Mouse (Mus musculus) olfactory bulb, adult 2 months (tissue): Measurements from ENCODE around the gene Gm2310. TPM values are rescaled to one million over a fixed set of nuclear protein-coding genes. Genes with fewer than 3 reads are reported as not detected.

Source experiments
- H3K27ac ChIP-seq: fragments of 200-500 bp; 2 replicates; pipeline ENCODE4 v1.5.1; 2012; ENCODE audit warnings: low read depth, low read length; ENCODE audit not compliant: insufficient read depth
- H3K4me1 ChIP-seq: fragments of 200-500 bp; 2 replicates; pipeline ENCODE4 v1.6.1; 2012; ENCODE audit warnings: low read length; ENCODE audit not compliant: control insufficient read depth, insufficient read depth
- H3K4me3 ChIP-seq: fragments of 200-500 bp; 2 replicates; pipeline ENCODE4 v1.5.1; 2012; ENCODE audit warnings: mild to moderate bottlenecking, low read depth, low read length, moderate library complexity; ENCODE audit not compliant: insufficient read depth
- CTCF ChIP-seq: fragments of 200-500 bp; IDR thresholded peaks from 2 replicates; pipeline ENCODE4 v1.5.1; 2012; ENCODE audit warnings: low read depth, mild to moderate bottlenecking, low read length, moderate library complexity; ENCODE audit not compliant: insufficient read depth
- POLR2A ChIP-seq: fragments of 200-500 bp; IDR thresholded peaks from 2 replicates; pipeline ENCODE4 v1.6.1; 2012; ENCODE audit warnings: mild to moderate bottlenecking, low read depth, low read length, moderate library complexity; ENCODE audit not compliant: insufficient read depth
- WGBS: fragments of 180-500 bp; shearing (Covaris S2); methylation state at CpG from one replicate; pipeline ENCODE4 v1.1.7; 2018; 5-methylcytosine and 5-hydroxymethylcytosine counted together
- polyA plus RNA-seq: library from polyadenylated mRNA; stranded (reverse); fragments of >200 nt; gene quantifications from 2 replicates; pipeline ENCODE4 v1.2.4, GENCODE M21; 2012; ENCODE audit warnings: low replicate concordance; ENCODE audit not compliant: missing spikeins, insufficient read depth, insufficient read length

Gene Gm2310
- polyA plus RNA-seq, 1 experiment = not detected

DNA sequence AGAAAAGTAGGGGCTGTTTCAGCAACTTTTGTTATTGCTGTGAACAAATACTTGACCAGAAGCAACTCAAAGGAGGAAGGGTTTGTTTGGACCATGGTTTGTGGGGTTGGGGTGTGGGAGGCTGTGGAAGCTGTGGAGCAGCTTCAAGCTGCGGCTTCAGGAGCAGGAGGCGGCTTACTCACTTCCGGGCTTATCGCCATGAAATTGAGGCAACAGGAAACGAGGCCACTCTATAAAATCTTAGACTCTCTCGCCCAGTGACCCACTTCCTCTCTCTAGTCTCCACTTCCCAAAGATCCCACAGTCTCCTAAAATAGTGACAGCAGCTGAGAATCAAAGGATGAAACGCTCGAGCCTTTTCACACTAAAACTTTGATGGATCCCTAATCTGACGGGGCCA is 7.9 kb downstream of the Gm2310 start:
- Histone ChIP-seq H3K4me1 (no peaks in the 10 kb centered on the region), H3K27ac (no peak overlapping the region), H3K4me3 (no peak overlapping the region)
- WGBS = 62% methylated on average over 9 of the region's 9 CpGs
- TF ChIP-seq POLR2A = no peak
- no peak for TF ChIP-seq CTCF

DNA sequence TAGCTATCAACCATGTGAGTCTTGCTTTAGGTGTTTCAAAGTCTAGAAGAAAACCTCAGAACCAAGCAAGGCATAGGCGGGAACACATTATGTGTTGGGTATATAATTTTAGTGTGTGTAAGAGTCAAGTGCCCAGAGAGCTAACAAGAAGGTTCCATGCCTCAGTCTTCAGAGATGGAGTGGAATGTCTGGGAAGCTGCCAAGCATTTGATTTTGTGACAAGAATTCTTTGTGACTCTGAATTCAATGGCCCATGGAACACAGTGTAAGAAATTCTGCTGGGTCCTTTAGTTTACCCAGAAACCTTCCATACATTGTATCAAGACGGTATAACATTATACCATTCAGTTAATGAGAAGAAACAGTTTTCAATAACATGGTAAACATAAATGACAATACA is 17.3 kb downstream of the Gm2310 start:
- Histone ChIP-seq H3K4me1 (no peaks in the 10 kb centered on the region), H3K4me3 (no peak overlapping the region), H3K27ac (no peak overlapping the region)
- TF ChIP-seq POLR2A (no peak), CTCF (no peak)
- WGBS = 91% methylated on average over 2 of the region's 2 CpGs

- WGBS = 85% methylated on average over 6 of the region's 6 CpGs
- Histone ChIP-seq H3K4me3 (no peak overlapping the region), H3K27ac (no peak overlapping the region), H3K4me1 (no peaks in the 10 kb centered on the region)
- no peak for TF ChIP-seq CTCF
- TF ChIP-seq POLR2A = no peak
These were observed 34.5 kb downstream of the Gm2310 start for GRCm38 (mm10) chr15:8485261-8485660.

DNA sequence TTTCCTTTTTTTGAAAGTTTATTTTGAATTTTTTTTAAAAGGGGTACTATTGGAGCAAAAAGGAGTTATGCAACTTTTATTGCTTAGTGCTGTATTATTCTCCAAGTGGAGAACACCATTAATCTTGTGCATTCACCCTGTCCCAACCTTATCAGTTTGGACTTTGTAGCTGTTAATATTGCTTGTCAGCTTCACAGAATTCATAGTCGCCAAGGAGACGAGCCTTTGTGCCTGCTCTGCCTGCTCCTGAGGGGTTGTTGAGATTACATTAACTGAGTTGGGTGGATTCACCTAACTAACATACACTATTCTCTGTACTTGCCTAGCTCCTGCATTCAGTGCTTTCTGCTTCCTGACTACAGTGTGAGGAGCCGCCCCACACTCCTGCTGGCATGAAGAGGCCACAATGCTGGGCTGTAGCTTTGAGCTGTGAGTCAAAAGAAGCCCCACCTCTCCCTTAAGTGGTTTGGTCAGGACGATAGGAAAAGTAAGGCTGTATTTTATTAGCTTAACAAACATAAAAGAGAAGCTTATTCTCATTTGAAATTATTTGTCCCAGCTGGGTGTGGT is 50.7 kb downstream of the Gm2310 start:
- no peaks in the 10 kb centered on the region for H3K4me1 ChIP-seq
- TF ChIP-seq CTCF = no peak
- TF ChIP-seq POLR2A = no peak
- no peak overlapping the region for H3K27ac ChIP-seq
- 69% methylated on average over 4 of the region's 4 CpGs for WGBS
- H3K4me3 ChIP-seq = no peak overlapping the region

Other genes with a start within 250 kb of the Gm2310 start
- gene Nipbl, start 75.5 kb downstream of the Gm2310 start, polyA plus RNA-seq = 48.4 and 161 TPM in 2 replicates
- 294 and 312 TPM in 2 replicates for gene Slc1a3, start 190.8 kb upstream of the Gm2310 start, polyA plus RNA-seq